Mouse (Mus musculus) CH12.LX (cell line): Measurements from ENCODE around the gene Paqr6. TPM values are rescaled to one million over a fixed set of nuclear protein-coding genes. Genes with fewer than 3 reads are reported as not detected.

Experiments used
- DNase-seq: peaks from one replicate; pipeline ENCODE4 v3.0.0-alpha.2; 2013; ENCODE audit errors: extremely low read depth
- H3K27ac ChIP-seq: 2 replicates; pipeline ENCODE4 v1.5.1; 2012; ENCODE audit warnings: low read depth, mild to moderate bottlenecking, control low read depth, moderate library complexity; ENCODE audit not compliant: insufficient read depth
- H3K27me3 ChIP-seq: replicated peaks from 2 replicates; pipeline ENCODE3; 2012; ENCODE audit warnings: inconsistent platforms
- H3K36me3 ChIP-seq, 2 experiments: replicated peaks in 1 of 2; 2 replicates each; pipeline versions ENCODE3 to v1.6.1; 2012; ENCODE audit warnings: inconsistent platforms in 1 of 2, low read length in 1 of 2, mild to moderate bottlenecking in 1 of 2, mixed read lengths in 1 of 2, moderate library complexity in 1 of 2; ENCODE audit not compliant: control insufficient read depth in 1 of 2, insufficient read depth in 1 of 2
- H3K4me1 ChIP-seq, 2 experiments: 2 replicates each; pipeline ENCODE4 v1.6.1; 2012; ENCODE audit warnings: inconsistent platforms in 1 of 2, moderate library complexity in 1 of 2; ENCODE audit not compliant: insufficient read depth in 2 of 2, control insufficient read depth in 1 of 2
- H3K4me2 ChIP-seq: 2 replicates; pipeline ENCODE4 v1.6.1; 2012; ENCODE audit warnings: low read depth, mild to moderate bottlenecking, control low read depth; ENCODE audit not compliant: poor library complexity, insufficient read depth, severe bottlenecking
- H3K4me3 ChIP-seq, 3 experiments: fragments of 150-350 bp in 1 of 3; sonication (generic) in 1 of 3; replicated peaks in 1 of 3; 2 replicates each; pipeline versions ENCODE3 to v1.5.1; 2011 to 2012; ENCODE audit warnings: low read depth in 2 of 3, low read length in 2 of 3, mild to moderate bottlenecking in 2 of 3, moderate library complexity in 2 of 3, control low read depth in 1 of 3, improper control_type of control experiment in 1 of 3, inconsistent platforms in 1 of 3, mixed read lengths in 1 of 3; ENCODE audit not compliant: poor library complexity in 1 of 3
- H3K79me2 ChIP-seq: replicated peaks from 2 replicates; pipeline ENCODE4 v1.6.1; 2012; ENCODE audit warnings: mild to moderate bottlenecking, moderate library complexity; ENCODE audit not compliant: control insufficient read depth, poor library complexity, insufficient read depth, severe bottlenecking; ENCODE audit errors: extremely low read depth
- H3K9ac ChIP-seq: 2 replicates; pipeline ENCODE4 v1.6.1; 2012; ENCODE audit warnings: low read depth, mild to moderate bottlenecking, control low read depth, moderate library complexity; ENCODE audit not compliant: insufficient read depth
- H3K9me3 ChIP-seq: replicated peaks from 2 replicates; pipeline ENCODE3; 2012; ENCODE audit warnings: low read length, inconsistent platforms, mixed read lengths
- BHLHE40 ChIP-seq: IDR thresholded peaks from 2 replicates; pipeline ENCODE4 v1.6.1; 2011; ENCODE audit warnings: mild to moderate bottlenecking, low read depth, low read length, improper control_type of control experiment
- CHD1 ChIP-seq: IDR thresholded peaks from 2 replicates; pipeline ENCODE4 v1.6.1; 2012; ENCODE audit warnings: low read depth, low read length, improper control_type of control experiment, inconsistent platforms
- CHD2 ChIP-seq: IDR thresholded peaks from 2 replicates; pipeline ENCODE4 v1.6.1; 2011; ENCODE audit warnings: low read length, improper control_type of control experiment
- CTCF ChIP-seq, 2 experiments: IDR thresholded peaks in 1 of 2; conservative IDR thresholded peaks in 1 of 2; 2 replicates each; pipeline ENCODE4 v1.5.1; 2011 to 2012; ENCODE audit warnings: low read depth in 2 of 2, low read length in 2 of 2, improper control_type of control experiment in 1 of 2, inconsistent platforms in 1 of 2, mild to moderate bottlenecking in 1 of 2, moderate library complexity in 1 of 2
- E2F4 ChIP-seq: IDR thresholded peaks from 2 replicates; pipeline ENCODE4 v1.6.1; 2011; ENCODE audit warnings: low read depth, low read length, improper control_type of control experiment; ENCODE audit not compliant: insufficient replicate concordance
- ELF1 ChIP-seq: IDR thresholded peaks from 2 replicates; pipeline ENCODE4 v1.6.1; 2014; ENCODE audit warnings: low read depth, mild to moderate bottlenecking, inconsistent platforms, low read length, improper control_type of control experiment
- EP300 ChIP-seq: IDR thresholded peaks from 2 replicates; pipeline ENCODE4 v1.6.1; 2011; ENCODE audit warnings: low read length, improper control_type of control experiment
- ETS1 ChIP-seq: conservative IDR thresholded peaks from 2 replicates; pipeline ENCODE4 v1.6.1; 2012; ENCODE audit warnings: low read depth, mild to moderate bottlenecking, inconsistent platforms, low read length, improper control_type of control experiment, moderate library complexity
- GABPA ChIP-seq: IDR thresholded peaks from 2 replicates; pipeline ENCODE4 v1.6.1; 2012; ENCODE audit warnings: low read depth, low read length, improper control_type of control experiment, inconsistent platforms; ENCODE audit not compliant: insufficient replicate concordance
- HCFC1 ChIP-seq: IDR thresholded peaks from 2 replicates; pipeline ENCODE4 v1.6.1; 2012; ENCODE audit warnings: low read depth, mild to moderate bottlenecking, inconsistent platforms, low read length, improper control_type of control experiment
- IRF4 ChIP-seq: IDR thresholded peaks from 2 replicates; pipeline ENCODE4 v1.6.1; 2014; ENCODE audit warnings: low read depth, mild to moderate bottlenecking, inconsistent platforms, low read length, improper control_type of control experiment
- JUN ChIP-seq: IDR thresholded peaks from 2 replicates; pipeline ENCODE4 v1.6.1; 2011; ENCODE audit warnings: low read depth, mild to moderate bottlenecking, low read length, improper control_type of control experiment, moderate library complexity; ENCODE audit not compliant: insufficient read depth
- JUND ChIP-seq: conservative IDR thresholded peaks from 2 replicates; pipeline ENCODE4 v1.6.1; 2011; ENCODE audit warnings: low read depth, low read length, improper control_type of control experiment
- KAT2A ChIP-seq: IDR thresholded peaks from 2 replicates; pipeline ENCODE4 v1.6.1; 2012; ENCODE audit warnings: low read length, improper control_type of control experiment, inconsistent platforms; ENCODE audit not compliant: insufficient replicate concordance
- MAFK ChIP-seq: IDR thresholded peaks from 2 replicates; pipeline ENCODE4 v1.6.1; 2011; ENCODE audit warnings: low read length, improper control_type of control experiment; ENCODE audit not compliant: insufficient replicate concordance
- MAX ChIP-seq: IDR thresholded peaks from 2 replicates; pipeline ENCODE4 v1.6.1; 2011; ENCODE audit warnings: low read length, improper control_type of control experiment
- MAZ ChIP-seq: IDR thresholded peaks from 2 replicates; pipeline ENCODE4 v1.6.1; 2012; ENCODE audit warnings: low read depth, mild to moderate bottlenecking, inconsistent platforms, low read length, improper control_type of control experiment, moderate library complexity
- MEF2A ChIP-seq: IDR thresholded peaks from 2 replicates; pipeline ENCODE4 v1.6.1; 2014; ENCODE audit warnings: low read depth, mild to moderate bottlenecking, inconsistent platforms, low read length, improper control_type of control experiment, borderline replicate concordance
- MXI1 ChIP-seq: IDR thresholded peaks from 2 replicates; pipeline ENCODE4 v1.6.1; 2011; ENCODE audit warnings: mild to moderate bottlenecking, low read depth, low read length, improper control_type of control experiment
- MYC ChIP-seq: IDR thresholded peaks from 2 replicates; pipeline ENCODE4 v1.6.1; 2011; ENCODE audit warnings: low read depth, mild to moderate bottlenecking, improper control_type of control experiment, low read length
- NELFE ChIP-seq: IDR thresholded peaks from 2 replicates; pipeline ENCODE4 v1.6.1; 2011; ENCODE audit warnings: low read depth, low read length, improper control_type of control experiment
- NRF1 ChIP-seq: IDR thresholded peaks from 2 replicates; pipeline ENCODE4 v1.6.1; 2014; ENCODE audit warnings: low read depth, mild to moderate bottlenecking, inconsistent platforms, low read length, improper control_type of control experiment, moderate library complexity
- PAX5 ChIP-seq: IDR thresholded peaks from 2 replicates; pipeline ENCODE4 v1.6.1; 2012; ENCODE audit warnings: low read length, inconsistent platforms, mixed read lengths
- POLR2A ChIP-seq: IDR thresholded peaks from 2 replicates; pipeline ENCODE4 v1.6.1; 2011; ENCODE audit warnings: low read depth, mild to moderate bottlenecking, improper control_type of control experiment, low read length
- POLR2AphosphoS2 ChIP-seq: IDR thresholded peaks from 2 replicates; pipeline ENCODE4 v1.6.1; 2011; ENCODE audit warnings: low read depth, low read length, improper control_type of control experiment
- RAD21 ChIP-seq: IDR thresholded peaks from 2 replicates; pipeline ENCODE4 v1.6.1; 2011; ENCODE audit warnings: low read depth, mild to moderate bottlenecking, low read length, improper control_type of control experiment, moderate library complexity
- RCOR1 ChIP-seq: conservative IDR thresholded peaks from 2 replicates; pipeline ENCODE4 v1.6.1; 2012; ENCODE audit warnings: low read depth, mild to moderate bottlenecking, inconsistent platforms, low read length, improper control_type of control experiment
- SIN3A ChIP-seq: IDR thresholded peaks from 2 replicates; pipeline ENCODE4 v1.6.1; 2012; ENCODE audit warnings: low read length, improper control_type of control experiment, inconsistent platforms
- SMC3 ChIP-seq: IDR thresholded peaks from 2 replicates; pipeline ENCODE4 v1.6.1; 2011; ENCODE audit warnings: low read depth, low read length, improper control_type of control experiment
- TBP ChIP-seq: conservative IDR thresholded peaks from 2 replicates; pipeline ENCODE4 v1.6.1; 2011; ENCODE audit warnings: low read depth, low read length, improper control_type of control experiment
- TCF12 ChIP-seq: IDR thresholded peaks from 2 replicates; pipeline ENCODE4 v1.6.1; 2014; ENCODE audit warnings: low read depth, mild to moderate bottlenecking, inconsistent platforms, low read length, improper control_type of control experiment
- UBTF ChIP-seq: IDR thresholded peaks from 2 replicates; pipeline ENCODE4 v1.6.1; 2012; ENCODE audit warnings: low read depth, mild to moderate bottlenecking, inconsistent platforms, low read length, improper control_type of control experiment, moderate library complexity
- USF1 ChIP-seq: IDR thresholded peaks from 2 replicates; pipeline ENCODE4 v1.6.1; 2014; ENCODE audit warnings: low read depth, mild to moderate bottlenecking, inconsistent platforms, low read length, improper control_type of control experiment
- USF2 ChIP-seq: conservative IDR thresholded peaks from 2 replicates; pipeline ENCODE4 v1.6.1; 2011; ENCODE audit warnings: low read depth, low read length, improper control_type of control experiment
- ZC3H11A ChIP-seq: IDR thresholded peaks from 2 replicates; pipeline ENCODE4 v1.6.1; 2012; ENCODE audit warnings: low read depth, mild to moderate bottlenecking, inconsistent platforms, low read length, improper control_type of control experiment
- ZKSCAN1 ChIP-seq: IDR thresholded peaks from 2 replicates; pipeline ENCODE4 v1.6.1; 2012; ENCODE audit warnings: low read depth, inconsistent platforms, low read length, improper control_type of control experiment, borderline replicate concordance
- ZMIZ1 ChIP-seq: IDR thresholded peaks from 2 replicates; pipeline ENCODE4 v1.6.1; 2012; ENCODE audit warnings: low read depth, mild to moderate bottlenecking, inconsistent platforms, low read length, improper control_type of control experiment
- ZNF384 ChIP-seq: IDR thresholded peaks from 2 replicates; pipeline ENCODE4 v1.6.1; 2012; ENCODE audit warnings: low read depth, low read length, improper control_type of control experiment, inconsistent platforms
- dilution Hi-C: fragments of 300-500 bp; cut with MboI; formaldehyde crosslinking; loops from 2 replicates; pipeline ENCODE4 v1.14.3; 2020; ENCODE audit warnings: low sequenced_read_pairs; ENCODE audit not compliant: extremely low pct_unique_long_range_greater_than_20kb, extremely low pct_ligation_motif_present
- in situ Hi-C: fragments of 300-500 bp; cut with MboI; formaldehyde crosslinking; loops from 3 replicates; pipeline ENCODE4 v1.14.3; 2019; ENCODE audit warnings: low sequenced_read_pairs, low pct_ligation_motif_present, low pct_unique_long_range_greater_than_20kb, mixed read lengths
- polyA plus RNA-seq: library from polyadenylated mRNA; unstranded; fragments of >175 nt; gene quantifications from 2 replicates; pipeline ENCODE4 v1.2.1, GENCODE M21; 2012; ENCODE audit warnings: low read depth; ENCODE audit not compliant: insufficient read length
- total RNA-seq, 2 experiments: library from RNA; depleted of rRNA; stranded (reverse); fragments of 300-350 nt in 1 of 2; fragments of >200 nt in 1 of 2; gene quantifications; 2 replicates each; pipeline ENCODE4 v1.2.3; 2012 to 2014

Gene Paqr6
- total and polyA plus RNA-seq, 3 experiments: 0.13 to 0.21 TPM; not detected in 1

DNA sequence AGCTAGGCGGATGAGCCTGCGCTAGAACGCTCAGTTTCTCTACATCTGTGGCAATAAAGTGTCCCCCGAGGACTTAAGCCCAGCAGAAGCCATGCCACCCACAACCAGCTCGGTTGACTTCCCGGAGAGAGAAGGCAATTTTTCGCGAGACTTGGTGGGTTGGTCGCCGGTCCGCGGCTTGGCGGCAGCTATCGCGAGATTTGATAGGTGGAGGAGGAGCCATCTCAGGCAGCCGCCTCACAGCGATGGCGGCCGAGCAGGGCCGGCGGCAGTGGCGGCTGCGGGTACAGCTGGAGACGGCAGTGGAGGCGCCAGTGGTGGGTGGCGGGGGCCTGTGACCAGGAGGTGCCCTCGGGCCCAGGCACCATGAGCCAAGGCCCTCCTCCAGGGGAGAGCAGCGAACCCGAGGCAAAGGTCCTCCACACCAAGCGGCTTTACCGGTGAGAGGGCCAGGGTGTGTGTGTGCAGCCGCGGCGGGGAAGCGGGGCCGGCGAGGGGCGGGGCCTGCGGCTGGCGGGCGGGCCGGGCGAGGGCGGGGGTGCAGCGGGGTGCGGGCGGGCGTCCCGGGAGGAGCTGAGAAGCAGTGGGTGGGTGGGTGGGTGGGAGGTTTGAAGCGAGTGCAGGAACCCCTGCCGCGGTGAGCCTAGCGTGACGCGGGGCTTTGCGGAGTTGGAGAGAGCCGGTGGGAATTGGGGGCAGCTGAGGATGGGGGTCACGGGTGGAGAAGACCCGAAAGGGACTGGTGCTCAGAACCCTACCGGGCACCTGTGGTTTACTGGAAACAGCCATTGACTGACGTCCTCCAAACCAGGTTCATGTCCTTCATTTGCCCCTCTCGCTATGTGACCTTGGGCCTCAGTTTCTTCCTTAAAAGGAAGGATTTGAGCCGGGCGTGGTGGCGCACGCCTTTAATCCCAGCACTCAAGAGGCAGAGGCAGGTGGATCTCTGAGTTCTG lies 28.0 kb upstream of the Paqr6 start, which contains the start of the genes Tmem79 and Smg5:
TSS of gene Tmem79 (minus strand) at position 91 of the 956 bp plus-strand sequence.
TSS of gene Smg5 (plus strand) at position 203 of the 956 bp plus-strand sequence.
- Histone ChIP-seq H3K27ac (peak within 1 kb of the TSS; percentile 79), H3K9ac (peak within 1 kb of the TSS; percentile 75), H3K4me3 (peak within 1 kb of the TSS; percentile 81 to 85 (median 82)), H3K4me2 (peak within 1 kb of the TSS; percentile 93)
- peak; percentile 92 for TF ChIP-seq TBP
- TF ChIP-seq USF2: no peak
- no peak for TF ChIP-seq CTCF (conservative IDR thresholded peaks at IDR 0.05 in 1 of 2, IDR thresholded peaks at IDR 0.05 in 1 of 2; ENCODE audit: low read depth in 2 of 2, low read length in 2 of 2)
- TF ChIP-seq MAFK: no peak
- TF ChIP-seq ZKSCAN1: no peak
- TF ChIP-seq HCFC1: peak; percentile 78
- peak; percentile 100 for TF ChIP-seq POLR2A
- no peak for TF ChIP-seq MAZ
- peak; percentile 46; the same call in 1 of the 2 replicates for TF ChIP-seq NRF1
- no peak for TF ChIP-seq PAX5
- no peak for TF ChIP-seq MEF2A
- no peak for TF ChIP-seq E2F4
- TF ChIP-seq MYC: peak; percentile 10; the same call in 1 of the 2 replicates
- no peak for TF ChIP-seq RAD21
- TF ChIP-seq JUN: no peak
- peak; percentile 71 for TF ChIP-seq ELF1
- no peak for TF ChIP-seq RCOR1
- peak; percentile 75 for TF ChIP-seq SIN3A
- TF ChIP-seq KAT2A: no peak
- TF ChIP-seq ZNF384: no peak
- TF ChIP-seq GABPA: no peak
- TF ChIP-seq EP300: no peak
- TF ChIP-seq UBTF: 0 out of 2 replicates have a peak, but pooled peaks have one; percentile 6
- TF ChIP-seq ETS1: no peak
- TF ChIP-seq CHD1: no peak
- TF ChIP-seq IRF4: no peak
- TF ChIP-seq JUND: no peak
- peak; percentile 94 for TF ChIP-seq ZMIZ1
- TF ChIP-seq SMC3: no peak
- TF ChIP-seq ZC3H11A: no peak
- peak; percentile 100 for TF ChIP-seq CHD2
- no peak; the same call in none of the 2 replicates for TF ChIP-seq MXI1
- TF ChIP-seq BHLHE40: no peak
- TF ChIP-seq NELFE: peak; percentile 97
- TF ChIP-seq TCF12: peak; percentile 97
- TF ChIP-seq POLR2AphosphoS2: peak; percentile 99
- TF ChIP-seq USF1: no peak
- TF ChIP-seq MAX: no peak; the same call in 1 of the 2 replicates
- TF ChIP-seq, all 38 proteins: peak for 13
- H3K27me3 ChIP-seq: no peaks in the 10 kb centered on the region
- H3K4me1 ChIP-seq: peaks cover 18 to 36% of the 10 kb centered on the region in 2 experiments
- H3K9me3 ChIP-seq: no peaks in the 10 kb centered on the region
- in situ Hi-C loops (no loop called here), dilution Hi-C loops (no loop called here)
- H3K36me3 ChIP-seq: peaks cover 6 to 36% of the 10 kb centered on the region in 2 experiments
- H3K79me2 ChIP-seq: peaks cover 41% of the 10 kb centered on the region
- peak; percentile 94 for DNase-seq
